Mouse (Mus musculus) lung, postnatal 0 days (tissue): ENCODE results near the gene Fbf1. TPM values are rescaled to one million over a fixed set of nuclear protein-coding genes. Genes with fewer than 3 reads are reported as not detected.
A peak's percentile ranks its signal among the peaks of the same experiment; 100 is the strongest.

ENCODE experiments used
- ATAC-seq: fragments of 200-750 bp; cut with Nextera tagmentation; 2 replicates; pipeline ENCODE4 v1.8.0; 2017; ENCODE audit warnings: moderate library complexity
- DNase-seq: peaks from one replicate; pipeline ENCODE4 v3.0.0-alpha.2; 2016; ENCODE audit warnings: low spot score
- H3K27ac ChIP-seq: fragments of 300-500 bp; sonication (generic); 2 replicates; pipeline ENCODE4 v1.5.1; 2014; ENCODE audit warnings: antibody characterized with exemption, mild to moderate bottlenecking, low read length, mixed read lengths
- H3K27me3 ChIP-seq: fragments of 300-500 bp; sonication (generic); replicated peaks from 2 replicates; pipeline ENCODE4 v1.6.1; 2014; ENCODE audit warnings: low read length, mixed read lengths; ENCODE audit not compliant: insufficient read depth
- H3K36me3 ChIP-seq: fragments of 300-500 bp; sonication (generic); 2 replicates; pipeline ENCODE4 v1.6.1; 2014; ENCODE audit warnings: low read length, mixed read lengths; ENCODE audit not compliant: insufficient read depth
- H3K4me1 ChIP-seq: fragments of 300-500 bp; sonication (generic); 2 replicates; pipeline ENCODE4 v1.6.1; 2014; ENCODE audit warnings: antibody characterized with exemption, low read depth, low read length, mixed read lengths; ENCODE audit not compliant: insufficient read depth
- H3K4me2 ChIP-seq: fragments of 300-500 bp; sonication (generic); replicated peaks from 2 replicates; pipeline ENCODE4 v1.6.1; 2014; ENCODE audit warnings: low read depth, mild to moderate bottlenecking, low read length, moderate library complexity, mixed read lengths
- H3K4me3 ChIP-seq: fragments of 300-500 bp; sonication (generic); 2 replicates; pipeline ENCODE4 v1.5.1; 2014; ENCODE audit warnings: low read depth, low read length
- H3K9ac ChIP-seq: fragments of 300-500 bp; sonication (generic); replicated peaks from 2 replicates; pipeline ENCODE4 v1.6.1; 2014; ENCODE audit warnings: low read depth, mild to moderate bottlenecking
- H3K9me3 ChIP-seq: fragments of 300-500 bp; sonication (generic); 2 replicates; pipeline ENCODE4 v1.6.1; 2016; ENCODE audit warnings: low read length, mixed read lengths
- CTCF ChIP-seq: IDR thresholded peaks from 2 replicates; pipeline ENCODE4 v1.5.1; 2016; ENCODE audit warnings: antibody characterized with exemption, mild to moderate bottlenecking
- EP300 ChIP-seq: IDR thresholded peaks from 2 replicates; pipeline ENCODE4 v1.6.1; 2016; ENCODE audit warnings: antibody characterized with exemption, mild to moderate bottlenecking, control low read depth
- WGBS: fragments of 180-500 bp; shearing (Covaris S2); extraction: QIAGEN DNeasy Blood & Tissue Kit; methylation state at CpG from one replicate; pipeline ENCODE4 v1.1.7; 2014; 5-methylcytosine and 5-hydroxymethylcytosine counted together
- polyA plus RNA-seq: library from polyadenylated mRNA; unstranded; fragments of >200 nt; fragmentation: Nextera tagmentation; extraction: Ambion mirVana; gene quantifications from 2 replicates; pipeline ENCODE4 v1.2.1, GENCODE M21; 2015

The Fbf1 gene
- polyA plus RNA-seq, 1 experiment from 2014 or later: 11.9 TPM

DNA sequence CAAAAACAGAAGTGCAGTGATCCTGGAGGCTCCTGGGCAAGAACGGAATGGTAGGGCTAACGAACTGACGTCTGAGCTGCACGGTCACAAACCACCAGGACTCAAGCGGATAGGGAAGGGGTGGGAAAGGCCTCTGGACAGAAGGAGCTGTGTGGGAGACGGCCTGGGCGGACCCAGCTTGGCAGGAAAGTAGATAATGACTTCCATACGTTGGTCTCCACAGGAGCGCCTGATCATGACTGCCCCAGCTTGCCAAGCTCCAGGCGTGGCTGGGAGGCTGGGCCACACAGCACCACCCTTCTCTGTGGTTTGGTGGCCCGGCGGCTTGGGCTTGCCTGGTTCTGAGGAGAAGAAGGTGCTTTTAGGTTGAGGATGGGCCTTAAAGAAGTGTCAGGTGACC lies 50.7 kb downstream of the Fbf1 start:
- Histone ChIP-seq H3K27me3 (no peaks in the 10 kb centered on the region), H3K4me2 (no peak overlapping the region), H3K36me3 (no peaks in the 10 kb centered on the region), H3K4me1 (no peaks in the 10 kb centered on the region), H3K27ac (no peak overlapping the region), H3K9me3 (no peaks in the 10 kb centered on the region), H3K4me3 (no peak overlapping the region), H3K9ac (no peak overlapping the region)
- no peak for DNase-seq
- ATAC-seq: no peak
- 77% methylated on average over 12 of the region's 12 CpGs for WGBS
- no peak for TF ChIP-seq CTCF
- no peak for TF ChIP-seq EP300

DNA sequence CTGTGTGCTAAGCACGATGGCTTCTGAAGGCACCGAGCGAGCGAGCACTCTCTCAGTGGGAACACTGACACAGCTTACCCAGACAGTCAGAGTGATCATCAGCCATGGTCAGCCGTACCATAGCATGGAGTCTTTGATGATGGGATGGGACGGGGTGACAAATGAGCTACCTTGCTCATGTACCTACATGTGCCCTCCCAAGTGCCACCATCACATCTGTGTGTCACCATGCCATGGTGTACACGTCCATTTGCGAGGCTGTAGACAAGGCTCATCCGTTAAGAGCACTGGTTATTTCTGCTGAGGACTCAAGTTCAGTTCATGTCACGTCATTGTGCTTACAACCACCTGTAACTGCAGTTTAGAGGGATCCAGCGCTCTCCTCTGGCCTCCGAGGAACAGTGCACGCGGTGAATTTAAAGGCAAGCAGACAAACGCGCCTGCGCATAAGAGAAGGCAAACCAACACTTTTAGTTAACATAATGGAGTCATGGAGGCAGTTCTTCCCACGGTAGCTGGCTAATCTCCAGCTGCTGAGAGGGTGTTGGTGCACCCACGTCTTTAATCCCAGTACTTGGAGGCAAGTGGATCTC lies 56.3 kb downstream of the Fbf1 start:
- Histone ChIP-seq H3K27ac (no peak overlapping the region), H3K4me1 (peaks cover 12% of the 10 kb centered on the region; the same call in 1 of the 2 replicates), H3K9ac (no peak overlapping the region), H3K9me3 (no peaks in the 10 kb centered on the region), H3K4me3 (no peak overlapping the region), H3K27me3 (0 out of 2 replicates have a peak, but pooled peaks cover 10% of the 10 kb centered on the region), H3K36me3 (no peaks in the 10 kb centered on the region), H3K4me2 (no peak overlapping the region)
- 87% methylated on average over 19 of the region's 19 CpGs for WGBS
- TF ChIP-seq CTCF: no peak
- TF ChIP-seq EP300: no peak
- ATAC-seq (no peak), DNase-seq (no peak)

DNA sequence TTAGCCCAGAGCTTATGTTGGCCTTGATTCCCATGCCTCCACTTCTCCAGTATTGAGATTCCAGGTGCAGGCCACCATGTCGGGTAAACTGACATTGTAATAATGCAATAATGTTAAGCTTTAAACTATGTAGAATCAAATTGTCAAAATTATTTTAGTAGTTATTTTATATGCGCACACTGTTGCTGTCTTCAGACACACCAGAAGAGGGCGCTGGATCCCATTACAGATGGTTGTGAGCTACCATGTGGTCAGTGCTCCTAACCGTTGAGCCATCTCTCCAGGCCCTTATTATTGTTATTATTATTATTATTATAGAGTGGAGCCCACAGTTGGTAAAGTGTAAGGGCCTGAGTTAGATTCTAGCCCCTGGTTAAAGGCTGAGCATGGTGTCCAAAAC lies 56.9 kb downstream of the Fbf1 start:
- no peak overlapping the region for H3K4me3 ChIP-seq
- no peak overlapping the region for H3K9ac ChIP-seq
- ATAC-seq: no peak
- DNase-seq: no peak
- peaks cover 12% of the 10 kb centered on the region; the same call in 1 of the 2 replicates for H3K4me1 ChIP-seq
- H3K27ac ChIP-seq: 0 out of 2 replicates have a peak overlapping the region, but pooled peaks have one; percentile 58
- 0 out of 2 replicates have a peak, but pooled peaks cover 10% of the 10 kb centered on the region for H3K27me3 ChIP-seq
- 83% methylated on average over 4 of the region's 4 CpGs for WGBS
- H3K36me3 ChIP-seq: 0 out of 2 replicates have a peak, but pooled peaks cover 3% of the 10 kb centered on the region
- TF ChIP-seq EP300: no peak
- peak; percentile 23; the same call in 1 of the 2 replicates for TF ChIP-seq CTCF
- no peak overlapping the region for H3K4me2 ChIP-seq
- H3K9me3 ChIP-seq: no peaks in the 10 kb centered on the region

DNA sequence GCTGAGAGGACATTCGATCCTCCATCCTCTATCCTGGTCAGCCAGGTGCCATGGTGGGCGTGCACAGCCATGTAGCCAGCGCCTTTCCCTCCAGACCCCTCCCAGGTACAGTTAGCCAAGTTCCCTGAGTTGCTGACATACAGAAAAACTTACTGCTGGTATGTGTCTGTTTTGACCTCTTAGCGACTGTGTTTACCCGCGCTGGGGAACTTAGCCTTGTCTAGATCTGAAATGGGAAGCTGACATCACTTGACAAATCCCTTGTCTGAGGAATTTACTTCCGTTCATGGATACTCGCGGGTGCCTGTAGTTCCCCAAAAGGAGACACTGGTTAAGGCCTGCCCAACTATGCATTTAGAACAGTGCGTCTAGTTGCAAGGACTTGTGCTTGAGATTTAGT lies 57.4 kb downstream of the Fbf1 start:
- Histone ChIP-seq H3K4me2 (peak overlapping the region; percentile 65), H3K4me1 (peaks cover 12% of the 10 kb centered on the region; the same call in 1 of the 2 replicates)
- peak; percentile 65 for ATAC-seq

DNA sequence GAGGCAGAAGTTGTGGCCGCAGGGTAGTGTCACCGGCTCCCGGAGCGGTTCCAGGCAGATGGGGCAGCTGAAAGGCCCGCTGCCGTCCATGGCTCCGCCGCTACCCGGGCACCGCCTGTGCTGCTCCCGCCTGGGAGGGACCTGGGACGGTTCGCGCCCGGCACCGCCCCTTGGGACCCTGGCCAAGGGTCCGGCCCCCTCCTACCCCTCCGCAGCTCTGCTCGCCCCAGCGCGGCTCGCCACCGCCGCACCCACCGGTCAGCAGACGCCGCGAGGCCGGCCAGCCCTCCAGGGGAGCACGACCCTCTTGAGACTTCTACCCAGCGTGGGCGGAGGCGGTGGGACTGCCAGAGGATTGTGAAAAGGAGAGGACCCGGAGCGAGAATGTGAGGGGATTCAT lies 57.8 kb downstream of the Fbf1 start:
- DNase-seq (peak; percentile 74), ATAC-seq (peak; percentile 85)
- peaks cover 12% of the 10 kb centered on the region; the same call in 1 of the 2 replicates for H3K4me1 ChIP-seq
- peak overlapping the region; percentile 50 for H3K9ac ChIP-seq
- no peak for TF ChIP-seq EP300
- TF ChIP-seq CTCF: no peak
- 0 out of 2 replicates have a peak, but pooled peaks cover 10% of the 10 kb centered on the region for H3K27me3 ChIP-seq
- H3K9me3 ChIP-seq: no peaks in the 10 kb centered on the region
- H3K27ac ChIP-seq: peak overlapping the region; percentile 58
- 0 out of 2 replicates have a peak, but pooled peaks cover 6% of the 10 kb centered on the region for H3K36me3 ChIP-seq
- peak overlapping the region; percentile 65 for H3K4me2 ChIP-seq
- peak overlapping the region; percentile 57 for H3K4me3 ChIP-seq
- WGBS: 2% methylated on average over 23 of the region's 35 CpGs

More for the DNA sequence above, 57.4 kb downstream of the Fbf1 start:
- Histone ChIP-seq H3K27me3 (0 out of 2 replicates have a peak, but pooled peaks cover 10% of the 10 kb centered on the region), H3K36me3 (0 out of 2 replicates have a peak, but pooled peaks cover 6% of the 10 kb centered on the region), H3K9ac (peak overlapping the region; percentile 50; the same call in 1 of the 2 replicates), H3K9me3 (no peaks in the 10 kb centered on the region), H3K27ac (peak overlapping the region; percentile 58), H3K4me3 (peak overlapping the region; percentile 57)
- 13% methylated on average over 10 of the region's 10 CpGs for WGBS
- peak; percentile 27; the same call in 1 of the 2 replicates for TF ChIP-seq EP300
- no peak for TF ChIP-seq CTCF
- DNase-seq: peak; percentile 86

DNA sequence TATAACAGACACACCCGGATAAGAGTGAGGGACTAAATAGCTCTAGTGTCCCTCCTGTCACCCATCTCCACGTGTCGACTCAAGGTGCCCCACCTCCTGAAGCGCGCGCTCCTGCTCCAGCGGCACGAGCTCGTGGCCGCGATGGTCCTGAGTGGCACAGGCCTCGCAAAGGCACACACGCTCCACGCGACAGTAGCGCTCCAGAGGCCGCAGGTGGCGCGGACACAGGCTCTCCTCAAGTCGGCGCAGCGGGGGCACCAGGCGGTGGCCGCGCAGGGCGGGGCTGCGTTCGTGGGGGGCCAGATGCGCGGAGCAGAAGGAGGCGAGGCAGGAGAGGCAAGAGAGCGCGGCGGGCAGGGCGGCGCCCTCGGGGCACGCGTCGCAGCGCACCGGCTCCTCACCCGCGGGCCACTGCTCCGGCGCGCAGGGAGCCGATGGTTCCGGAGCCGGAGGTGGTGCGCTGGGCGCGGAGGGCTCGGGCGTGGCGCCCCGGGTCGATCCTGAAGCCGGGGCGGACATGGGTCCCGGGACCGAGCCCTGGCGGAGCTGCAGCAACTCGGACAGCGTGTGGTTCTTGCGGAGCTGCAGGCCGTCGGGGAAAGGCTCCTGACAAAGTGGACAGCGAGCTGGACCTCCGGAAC lies 58.4 kb downstream of the Fbf1 start:
- WGBS: 2% methylated on average over 63 of the region's 70 CpGs
- peak overlapping the region; percentile 50 for H3K9ac ChIP-seq

More for the DNA sequence above, 58.4 kb downstream of the Fbf1 start:
- Histone ChIP-seq H3K27ac (peak overlapping the region; percentile 58), H3K4me3 (peak overlapping the region; percentile 57), H3K4me1 (peaks cover 12% of the 10 kb centered on the region; the same call in 1 of the 2 replicates), H3K27me3 (0 out of 2 replicates have a peak, but pooled peaks cover 10% of the 10 kb centered on the region), H3K9me3 (no peaks in the 10 kb centered on the region), H3K4me2 (peak overlapping the region; percentile 65), H3K36me3 (0 out of 2 replicates have a peak, but pooled peaks cover 6% of the 10 kb centered on the region)
- ATAC-seq (peak; percentile 23), DNase-seq (peak; percentile 42)
- no peak for TF ChIP-seq EP300
- TF ChIP-seq CTCF: peak; percentile 43
